Mouse (Mus musculus): Measurements from ENCODE around the gene BC100530.
"Not testable (repeated sequence)": the region's sequence is repeated elsewhere in the genome, so short reads cannot be mapped to it uniquely, and the experiment has no call there.

BC100530 gene

GRCm38 (mm10) chr16:36367648-36368047 lies at the start of gene BC100530:
TSS of gene BC100530 (minus strand) at chr16:36367748.
- DNase-seq (ENCODE audit: low spot score in 2 of 2), result not testable (repeated sequence)

GRCm38 (mm10) chr16:36408357-36408756 lies 40.8 kb upstream of the BC100530 start, which contains the start of gene Stfa2:
TSS of gene Stfa2 (minus strand) at chr16:36408457.
- DNase-seq (ENCODE audit: low spot score in 2 of 2), result no peak

- no peak for DNase-seq (ENCODE audit: low spot score in 2 of 2)
Measured at GRCm38 (mm10) chr16:36389060-36389459, 21.5 kb upstream of the BC100530 start.

DNA sequence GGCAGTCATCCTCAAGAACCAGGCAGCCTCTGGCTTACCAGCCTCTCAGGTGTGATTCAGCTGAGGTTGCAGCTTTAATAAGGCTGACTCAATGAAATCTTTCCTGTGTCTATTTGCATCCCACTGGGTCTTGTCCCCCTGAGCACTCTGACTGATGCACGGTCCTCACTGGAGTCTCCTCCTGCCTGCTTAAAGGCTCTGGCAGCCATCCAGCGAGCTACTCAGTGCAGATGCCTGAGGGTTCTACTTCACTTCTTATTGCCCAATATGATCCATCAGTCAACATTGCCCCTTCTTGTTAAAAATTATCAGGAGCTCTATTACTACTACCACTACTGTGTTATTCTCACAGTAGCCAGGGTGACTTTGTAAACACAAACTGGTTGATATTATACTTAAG lies 30.4 kb downstream of the BC100530 start:
- DNase-seq (ENCODE audit: low spot score in 2 of 2), result no peak

GRCm38 (mm10) chr16:36334232-36334631 lies 33.3 kb downstream of the BC100530 start, which contains the start of gene BC117090:
TSS of gene BC117090 (minus strand) at chr16:36334332.
- DNase-seq (ENCODE audit: low spot score in 2 of 2), result no peak

DNA sequence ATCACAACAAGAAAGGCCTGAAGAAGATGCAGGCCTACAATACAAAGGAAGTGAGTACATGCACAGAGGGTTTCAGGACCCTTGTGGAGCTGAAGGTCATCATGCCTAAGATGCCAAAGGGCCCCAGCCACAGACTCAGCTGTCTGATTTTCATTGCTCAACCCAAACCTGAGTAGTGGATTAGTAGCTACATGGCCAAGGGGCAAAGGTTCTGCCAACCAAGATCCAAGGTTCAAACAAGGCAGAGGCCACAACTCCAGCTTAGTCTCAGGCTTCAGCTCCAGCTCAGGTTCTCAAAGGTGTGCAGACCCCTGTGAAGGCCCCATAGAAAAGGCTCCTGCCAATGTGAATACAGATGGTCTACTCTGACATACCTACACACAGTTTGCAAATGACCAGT lies 48.3 kb downstream of the BC100530 start:
- DNase-seq (ENCODE audit: low spot score in 2 of 2), result no peak

GRCm38 (mm10) chr16:36316111-36316510 lies 51.4 kb downstream of the BC100530 start:
- DNase-seq (ENCODE audit: low spot score in 2 of 2), result not testable (repeated sequence)

All from frontal cortex, postnatal 25 days (tissue).